27 mouse cellular contexts compared by ENCODE assay signal in the genomic region with DNA sequence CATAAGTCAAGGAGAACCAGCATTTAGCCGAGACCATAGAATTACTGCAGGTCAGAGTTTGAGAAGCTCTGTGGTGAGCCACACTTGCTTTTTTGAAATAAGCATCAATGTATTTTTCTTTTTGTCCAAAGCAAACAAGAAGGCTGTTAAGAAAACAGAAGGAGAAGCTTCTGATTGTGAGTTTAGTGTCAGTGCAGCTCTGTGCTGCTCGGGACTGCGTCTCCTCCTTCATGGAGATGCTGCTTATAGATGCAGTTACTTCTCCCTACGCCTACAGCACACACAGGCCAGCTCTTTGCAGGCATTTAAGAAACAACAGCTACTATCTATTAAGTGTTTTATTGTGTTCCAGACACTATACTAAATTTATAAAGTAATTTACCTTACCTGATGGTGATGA.
"Had no signal": no experiment of that assay in that cellular context is flagged by ENCODE, and none has a peak within 500 bp of the region (broad histone marks: within the 10 kb centered on the region; RNA-seq: fewer than 3 reads in every experiment).

No protein-coding gene starts in this region.

- DNase-seq: forebrain, postnatal 0 days; gastrocnemius, postnatal 14 days; gastrocnemius, postnatal 36 days; heart, adult 11 months; heart, adult 2 months; heart, postnatal 14 days; heart, postnatal 36 days; kidney, adult 11 months; kidney, adult 2 months; kidney, adult 9 months; kidney, postnatal 14 days; kidney, postnatal 36 days; layer of hippocampus, adult 9-11 months; layer of hippocampus, postnatal 36 days; left cerebral cortex, postnatal 4 days had no signal

- H3K4me2 ChIP-seq: heart, embryonic 11.5 days; heart, embryonic 13.5 days; heart, embryonic 15.5 days; hindbrain, embryonic 13.5 days; hindbrain, embryonic 15.5 days; kidney, embryonic 15.5 days; limb, embryonic 13.5 days; limb, embryonic 15.5 days; liver, embryonic 12.5 days had no signal

- ATAC-seq: forebrain, postnatal 0 days; hindbrain, postnatal 0 days; intestine, embryonic 16.5 days had no signal

- H3K9me3 ChIP-seq: heart, embryonic 13.5 days; heart, embryonic 15.5 days; hindbrain, embryonic 13.5 days; hindbrain, embryonic 15.5 days; kidney, embryonic 15.5 days; limb, embryonic 13.5 days; limb, embryonic 15.5 days; liver, embryonic 12.5 days had no signal

- H3K4me3 ChIP-seq: heart, adult 2 months; heart, embryonic 13.5 days; heart, embryonic 15.5 days; hindbrain, embryonic 13.5 days; hindbrain, embryonic 15.5 days; kidney, embryonic 15.5 days; limb, embryonic 13.5 days; limb, embryonic 15.5 days; liver, embryonic 12.5 days had no signal

- H3K9ac ChIP-seq: forebrain, postnatal 0 days; heart, embryonic 15.5 days; hindbrain, embryonic 13.5 days; hindbrain, embryonic 15.5 days; kidney, embryonic 15.5 days; limb, embryonic 13.5 days; limb, embryonic 15.5 days; liver, embryonic 12.5 days had no signal

- H3K27me3 ChIP-seq: heart, embryonic 13.5 days; heart, embryonic 15.5 days; hindbrain, embryonic 13.5 days; hindbrain, embryonic 15.5 days; kidney, embryonic 15.5 days; limb, embryonic 13.5 days; limb, embryonic 15.5 days; liver, embryonic 12.5 days had no signal

- H3K27ac ChIP-seq: heart, adult 2 months; heart, embryonic 13.5 days; heart, embryonic 15.5 days; hindbrain, postnatal 0 days; kidney, embryonic 15.5 days; kidney, postnatal 0 days; limb, embryonic 13.5 days; limb, embryonic 15.5 days; liver, embryonic 12.5 days had no signal

- H3K36me3 ChIP-seq: heart, embryonic 15.5 days; hindbrain, embryonic 13.5 days; hindbrain, embryonic 15.5 days; kidney, embryonic 15.5 days; limb, embryonic 15.5 days had no signal
